Mouse (Mus musculus): Measurements from ENCODE around the gene Pkdcc. TPM values are rescaled to one million over a fixed set of nuclear protein-coding genes. Genes with fewer than 3 reads are reported as not detected.

Pkdcc gene
- polyA plus RNA-seq, 1 experiment from 2014 or later = 28.9 TPM

GRCm38 (mm10) chr17:83222705-83223104 is 7.6 kb downstream of the Pkdcc start:
- 32% methylated on average over 3 of the region's 3 CpGs for WGBS
- H3K27me3 ChIP-seq (ENCODE audit: control insufficient read depth, insufficient read depth, low read length) = no peaks in the 10 kb centered on the region
- H3K4me2 ChIP-seq (replicated peaks; ENCODE audit: low read depth, low read length) = no peak overlapping the region
- ATAC-seq (ENCODE audit: insufficient number of reproducible peaks, insufficient read depth, low FRiP score, low read depth) = peak; percentile 66
- no peak overlapping the region for H3K9ac ChIP-seq (replicated peaks; ENCODE audit: low read depth, low read length)
- peaks cover 31% of the 10 kb centered on the region for H3K4me1 ChIP-seq (ENCODE audit: control insufficient read depth, insufficient read depth, low read length)
- H3K9me3 ChIP-seq (ENCODE audit: control insufficient read depth, low read depth, low read length) = no peaks in the 10 kb centered on the region
- H3K4me3 ChIP-seq (ENCODE audit: low read depth, low read length) = no peak overlapping the region
- peaks cover 44% of the 10 kb centered on the region for H3K36me3 ChIP-seq (ENCODE audit: control insufficient read depth, insufficient read depth, low read length)
- H3K27ac ChIP-seq (ENCODE audit: low read length) = peak overlapping the region; percentile 67; the same call in 1 of the 2 replicates

DNA sequence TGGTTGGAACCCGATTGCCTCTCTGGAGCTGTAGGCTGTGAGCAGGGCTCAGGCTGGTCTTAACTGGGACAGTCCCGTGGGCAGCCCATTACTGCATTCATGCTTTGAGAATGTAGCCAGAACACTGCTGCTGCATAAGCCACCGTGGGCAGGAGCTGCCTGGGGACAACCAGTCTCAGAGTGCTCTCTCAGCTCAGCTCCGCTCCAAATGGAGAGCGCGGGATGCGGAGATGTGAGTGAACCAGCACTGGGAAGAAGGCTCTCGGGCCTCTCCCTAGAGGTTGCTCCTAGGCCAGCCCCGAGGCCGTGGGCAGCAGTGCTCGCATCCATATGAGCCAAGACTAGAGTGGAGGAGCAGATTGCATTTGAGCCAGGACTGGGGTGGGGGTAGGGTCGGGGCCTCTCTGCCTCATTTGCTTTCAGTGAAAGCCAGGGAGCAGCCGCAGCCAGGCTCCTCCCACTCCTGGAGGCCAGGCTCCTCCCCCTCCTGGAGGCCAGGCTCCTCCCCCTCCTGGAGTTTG is 9.4 kb downstream of the Pkdcc start:
- Histone ChIP-seq H3K4me2 (replicated peaks; ENCODE audit: low read depth, low read length) (no peak overlapping the region), H3K27me3 (ENCODE audit: control insufficient read depth, insufficient read depth, low read length) (no peaks in the 10 kb centered on the region), H3K27ac (ENCODE audit: low read length) (no peak overlapping the region), H3K36me3 (ENCODE audit: control insufficient read depth, insufficient read depth, low read length) (peaks cover 44% of the 10 kb centered on the region), H3K4me1 (ENCODE audit: control insufficient read depth, insufficient read depth, low read length) (peaks cover 15% of the 10 kb centered on the region), H3K9ac (replicated peaks; ENCODE audit: low read depth, low read length) (no peak overlapping the region), H3K9me3 (ENCODE audit: control insufficient read depth, low read depth, low read length) (no peaks in the 10 kb centered on the region), H3K4me3 (ENCODE audit: low read depth, low read length) (no peak overlapping the region)
- ATAC-seq (ENCODE audit: insufficient number of reproducible peaks, insufficient read depth, low FRiP score, low read depth) = peak; percentile 10; the same call in 1 of the 2 replicates
- 70% methylated on average over 13 of the region's 13 CpGs for WGBS

DNA sequence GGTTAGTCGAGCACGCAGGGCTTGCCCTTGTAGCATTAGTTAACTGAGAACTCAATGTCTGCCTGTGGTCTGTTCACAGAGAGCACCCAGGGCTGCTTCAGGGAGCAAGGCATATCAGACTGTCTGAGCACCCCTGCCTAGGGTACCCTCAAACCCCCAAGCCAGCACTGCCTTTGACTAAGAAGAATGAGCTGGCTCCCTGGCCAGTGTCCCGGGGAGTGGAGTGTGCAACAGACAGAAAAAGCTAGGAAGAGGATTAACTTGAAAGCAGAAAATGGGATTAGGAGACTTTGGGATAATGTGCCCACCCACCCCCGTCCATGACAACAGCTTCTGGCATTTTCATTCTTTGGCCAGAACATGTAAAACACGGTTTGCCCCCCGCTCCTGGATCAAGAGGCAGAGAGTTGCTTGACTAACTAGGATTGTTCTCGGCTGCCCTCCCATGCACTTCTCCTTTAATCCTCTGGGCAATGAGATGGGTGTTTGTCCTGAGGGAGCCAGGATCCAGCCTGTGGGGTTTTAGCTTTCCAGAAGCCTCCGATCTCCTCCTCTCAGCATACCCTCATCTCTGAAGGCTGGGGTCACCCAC is 11.4 kb downstream of the Pkdcc start:
- Histone ChIP-seq H3K9me3 (ENCODE audit: control insufficient read depth, low read depth, low read length) (no peaks in the 10 kb centered on the region), H3K4me1 (ENCODE audit: control insufficient read depth, insufficient read depth, low read length) (peaks cover 8% of the 10 kb centered on the region; the same call in 1 of the 2 replicates), H3K36me3 (ENCODE audit: control insufficient read depth, insufficient read depth, low read length) (peaks cover 36% of the 10 kb centered on the region), H3K9ac (replicated peaks; ENCODE audit: low read depth, low read length) (no peak overlapping the region), H3K4me3 (ENCODE audit: low read depth, low read length) (no peak overlapping the region), H3K4me2 (replicated peaks; ENCODE audit: low read depth, low read length) (no peak overlapping the region), H3K27ac (ENCODE audit: low read length) (no peak overlapping the region), H3K27me3 (ENCODE audit: control insufficient read depth, insufficient read depth, low read length) (no peaks in the 10 kb centered on the region)
- 68% methylated on average over 8 of the region's 8 CpGs for WGBS
- ATAC-seq (ENCODE audit: insufficient number of reproducible peaks, insufficient read depth, low FRiP score, low read depth) = no peak

DNA sequence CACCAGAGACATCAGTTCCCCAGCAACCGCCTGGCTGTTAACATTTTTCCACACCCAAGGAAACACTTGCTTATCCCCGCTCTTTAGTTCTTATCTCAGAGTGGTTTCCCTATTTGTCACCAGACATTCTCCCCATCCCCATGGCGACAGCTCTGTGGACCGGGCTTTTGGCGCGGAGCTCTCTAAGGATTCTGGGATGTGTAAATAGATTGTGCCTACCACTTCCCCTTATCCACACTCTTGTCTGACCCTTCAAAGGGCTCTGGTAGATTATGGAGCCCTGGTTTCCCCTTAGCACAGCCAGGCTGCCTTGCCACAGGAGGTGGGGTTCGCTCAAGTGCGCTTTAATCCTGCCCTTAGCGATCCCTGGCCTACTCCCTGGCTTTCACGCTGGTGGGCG is 16.3 kb downstream of the Pkdcc start:
- Histone ChIP-seq H3K4me3 (ENCODE audit: low read depth, low read length) (no peak overlapping the region), H3K36me3 (ENCODE audit: control insufficient read depth, insufficient read depth, low read length) (peaks cover under 1% of the 10 kb centered on the region), H3K27me3 (ENCODE audit: control insufficient read depth, insufficient read depth, low read length) (no peaks in the 10 kb centered on the region), H3K4me1 (ENCODE audit: control insufficient read depth, insufficient read depth, low read length) (peaks cover 2% of the 10 kb centered on the region; the same call in 1 of the 2 replicates), H3K9me3 (ENCODE audit: control insufficient read depth, low read depth, low read length) (no peaks in the 10 kb centered on the region), H3K27ac (ENCODE audit: low read length) (no peak overlapping the region), H3K9ac (replicated peaks; ENCODE audit: low read depth, low read length) (no peak overlapping the region), H3K4me2 (replicated peaks; ENCODE audit: low read depth, low read length) (no peak overlapping the region)
- peak; percentile 59; the same call in 1 of the 2 replicates for ATAC-seq (ENCODE audit: insufficient number of reproducible peaks, insufficient read depth, low FRiP score, low read depth)
- 48% methylated on average over 11 of the region's 11 CpGs for WGBS

DNA sequence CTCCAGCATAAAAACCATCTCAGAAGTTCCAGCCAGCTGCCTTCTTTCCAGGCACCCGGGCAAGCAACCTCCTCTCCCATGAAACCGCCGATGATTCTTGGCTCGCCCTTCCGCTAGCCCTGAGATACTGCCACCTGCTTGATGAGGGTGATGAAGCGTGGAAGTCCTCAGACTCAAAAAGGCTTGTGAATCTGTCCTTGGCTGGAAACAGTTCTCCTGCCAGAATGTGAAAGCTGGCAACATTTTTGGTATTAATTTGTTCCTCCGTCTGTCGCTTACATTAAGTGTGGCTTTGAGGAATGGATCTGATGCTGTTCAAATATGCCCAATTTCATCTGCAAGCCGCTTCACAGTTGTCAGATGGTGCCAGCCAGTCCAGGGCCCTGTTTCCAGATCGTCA is 20.1 kb downstream of the Pkdcc start:
- Histone ChIP-seq H3K4me1 (ENCODE audit: control insufficient read depth, insufficient read depth, low read length) (peaks cover 19% of the 10 kb centered on the region), H3K9me3 (ENCODE audit: control insufficient read depth, low read depth, low read length) (no peaks in the 10 kb centered on the region), H3K36me3 (ENCODE audit: control insufficient read depth, insufficient read depth, low read length) (no peaks in the 10 kb centered on the region), H3K27me3 (ENCODE audit: control insufficient read depth, insufficient read depth, low read length) (no peaks in the 10 kb centered on the region), H3K4me3 (ENCODE audit: low read depth, low read length) (no peak overlapping the region), H3K27ac (ENCODE audit: low read length) (no peak overlapping the region), H3K9ac (replicated peaks; ENCODE audit: low read depth, low read length) (no peak overlapping the region), H3K4me2 (replicated peaks; ENCODE audit: low read depth, low read length) (no peak overlapping the region)
- ATAC-seq (ENCODE audit: insufficient number of reproducible peaks, insufficient read depth, low FRiP score, low read depth) = no peak
- 83% methylated on average over 10 of the region's 10 CpGs for WGBS

- peaks cover 19% of the 10 kb centered on the region for H3K4me1 ChIP-seq (ENCODE audit: control insufficient read depth, insufficient read depth, low read length)
- H3K9ac ChIP-seq (replicated peaks; ENCODE audit: low read depth, low read length) = no peak overlapping the region
- H3K4me2 ChIP-seq (replicated peaks; ENCODE audit: low read depth, low read length) = no peak overlapping the region
- H3K27ac ChIP-seq (ENCODE audit: low read length) = no peak overlapping the region
- no peaks in the 10 kb centered on the region for H3K36me3 ChIP-seq (ENCODE audit: control insufficient read depth, insufficient read depth, low read length)
- H3K4me3 ChIP-seq (ENCODE audit: low read depth, low read length) = no peak overlapping the region
- 75% methylated on average over 8 of the region's 8 CpGs for whole genome bisulfite sequencing
- no peaks in the 10 kb centered on the region for H3K27me3 ChIP-seq (ENCODE audit: control insufficient read depth, insufficient read depth, low read length)
- no peaks in the 10 kb centered on the region for H3K9me3 ChIP-seq (ENCODE audit: control insufficient read depth, low read depth, low read length)
- no peak for ATAC-seq (ENCODE audit: insufficient number of reproducible peaks, insufficient read depth, low FRiP score, low read depth)
These were observed 21.1 kb downstream of the Pkdcc start for GRCm38 (mm10) chr17:83236202-83236601.

DNA sequence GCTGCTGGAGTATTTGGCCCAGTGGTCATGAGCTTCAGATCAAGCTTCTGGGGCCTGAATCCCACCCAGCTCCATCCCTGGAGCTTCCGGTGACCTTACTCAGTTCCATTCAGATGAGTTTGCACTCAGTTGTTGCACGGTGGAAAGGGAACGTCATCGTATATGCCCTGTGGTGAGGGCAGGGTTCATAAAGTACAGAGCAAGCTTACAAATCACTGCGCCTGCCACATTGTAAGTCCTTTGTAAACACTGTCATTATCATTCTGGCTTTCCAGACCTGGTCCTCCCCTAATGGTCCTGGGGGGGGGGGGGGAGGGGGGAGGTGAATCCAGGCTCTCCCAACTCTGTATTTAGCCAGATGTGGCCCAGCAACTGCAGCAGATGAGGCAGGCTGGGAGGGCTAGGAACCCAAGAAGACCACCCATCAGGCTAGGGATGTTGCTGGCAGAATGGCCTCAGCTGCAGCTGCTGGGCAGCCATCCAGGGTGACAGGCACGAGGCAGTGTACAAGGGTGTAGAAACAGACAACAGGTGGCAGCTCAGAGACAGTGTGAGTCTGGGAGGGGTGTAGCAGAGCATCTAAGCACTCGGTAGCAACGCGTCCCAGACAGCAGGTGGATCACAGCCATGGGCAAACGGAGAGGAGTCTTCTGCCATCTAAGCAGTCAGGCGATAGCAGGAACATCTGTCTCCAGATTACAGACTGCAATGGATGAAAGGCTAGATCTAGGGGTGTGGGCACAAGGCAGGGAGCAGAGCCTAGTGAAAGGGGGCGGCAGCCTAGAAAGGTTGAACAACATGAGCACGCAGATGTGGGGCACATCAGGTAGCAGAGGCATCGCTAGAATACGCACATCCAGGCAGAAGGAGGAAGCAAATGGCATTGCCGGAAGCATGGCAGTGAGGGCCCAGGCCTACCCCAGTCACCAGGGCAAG is 23.3 kb downstream of the Pkdcc start:
- H3K27me3 ChIP-seq (ENCODE audit: control insufficient read depth, insufficient read depth, low read length) = no peaks in the 10 kb centered on the region
- ATAC-seq (ENCODE audit: insufficient number of reproducible peaks, insufficient read depth, low FRiP score, low read depth) = peak; percentile 47
- no peak overlapping the region for H3K4me2 ChIP-seq (replicated peaks; ENCODE audit: low read depth, low read length)
- no peaks in the 10 kb centered on the region for H3K36me3 ChIP-seq (ENCODE audit: control insufficient read depth, insufficient read depth, low read length)
- 38% methylated on average over 16 of the region's 16 CpGs for WGBS
- H3K27ac ChIP-seq (ENCODE audit: low read length) = no peak overlapping the region
- no peak overlapping the region for H3K4me3 ChIP-seq (ENCODE audit: low read depth, low read length)
- peaks cover 19% of the 10 kb centered on the region for H3K4me1 ChIP-seq (ENCODE audit: control insufficient read depth, insufficient read depth, low read length)
- H3K9ac ChIP-seq (replicated peaks; ENCODE audit: low read depth, low read length) = no peak overlapping the region
- H3K9me3 ChIP-seq (ENCODE audit: control insufficient read depth, low read depth, low read length) = no peaks in the 10 kb centered on the region

DNA sequence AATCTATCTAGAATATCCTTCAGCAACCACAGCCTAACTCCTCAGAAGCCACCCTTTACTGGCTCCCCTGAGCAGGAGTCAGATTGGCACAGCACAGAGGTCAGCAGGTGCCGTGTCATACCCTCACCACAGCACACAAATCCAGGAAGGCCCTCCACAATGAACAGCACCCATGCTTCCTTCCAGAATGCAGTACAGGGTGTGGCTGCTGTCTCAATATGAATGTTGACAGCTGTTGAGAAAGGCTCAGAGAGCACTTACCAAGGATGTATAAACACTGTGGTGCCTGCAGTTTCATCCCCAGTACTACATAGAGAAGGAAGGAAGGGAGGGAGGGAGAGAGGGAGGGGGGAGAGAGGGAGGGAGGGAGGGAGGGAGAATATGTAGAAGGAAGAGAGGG is 29.4 kb downstream of the Pkdcc start:
- no peak overlapping the region for H3K4me2 ChIP-seq (replicated peaks; ENCODE audit: low read depth, low read length)
- no peak overlapping the region for H3K4me3 ChIP-seq (ENCODE audit: low read depth, low read length)
- no peaks in the 10 kb centered on the region for H3K27me3 ChIP-seq (ENCODE audit: control insufficient read depth, insufficient read depth, low read length)
- ATAC-seq (ENCODE audit: insufficient number of reproducible peaks, insufficient read depth, low FRiP score, low read depth) = 0 out of 2 replicates have a peak, but pooled peaks have one; percentile 38
- H3K4me1 ChIP-seq (ENCODE audit: control insufficient read depth, insufficient read depth, low read length) = peaks cover 4% of the 10 kb centered on the region; the same call in 1 of the 2 replicates
- H3K9me3 ChIP-seq (ENCODE audit: control insufficient read depth, low read depth, low read length) = no peaks in the 10 kb centered on the region
- WGBS = 38% methylated on average over 1 of the region's 1 CpGs
- H3K9ac ChIP-seq (replicated peaks; ENCODE audit: low read depth, low read length) = no peak overlapping the region
- H3K36me3 ChIP-seq (ENCODE audit: control insufficient read depth, insufficient read depth, low read length) = no peaks in the 10 kb centered on the region
- no peak overlapping the region for H3K27ac ChIP-seq (ENCODE audit: low read length)

Data from stomach, embryonic 14.5 days (tissue).